Mouse (Mus musculus) ovary, adult 2 months (tissue): ENCODE measurements around the gene 4933416C03Rik. TPM values are rescaled to one million over a fixed set of nuclear protein-coding genes. Genes with fewer than 3 reads are reported as not detected.

Experiments used
- polyA plus RNA-seq: library from polyadenylated mRNA; depleted of rRNA; stranded (reverse); fragments of >200 nt; gene quantifications from 2 replicates; pipeline ENCODE4 v1.2.3, GENCODE M21; 2012; rRNA removed

4933416C03Rik gene
- not detected in 2 replicates for polyA plus RNA-seq

GRCm38 (mm10) chr10:116113867-116114474 is at the start of gene 4933416C03Rik:
Gene 4933416C03Rik (minus strand): TSS chr10:116113917.

Other genes starting within 250 kb of the 4933416C03Rik start
- gene Ptprr, start 95.7 kb downstream of the 4933416C03Rik start, polyA plus RNA-seq: 1.7 and 3.4 TPM in 2 replicates
- gene Ptprb, start 161.6 kb upstream of the 4933416C03Rik start, polyA plus RNA-seq: 4.9 and 5.6 TPM in 2 replicates